In the genomic region with DNA sequence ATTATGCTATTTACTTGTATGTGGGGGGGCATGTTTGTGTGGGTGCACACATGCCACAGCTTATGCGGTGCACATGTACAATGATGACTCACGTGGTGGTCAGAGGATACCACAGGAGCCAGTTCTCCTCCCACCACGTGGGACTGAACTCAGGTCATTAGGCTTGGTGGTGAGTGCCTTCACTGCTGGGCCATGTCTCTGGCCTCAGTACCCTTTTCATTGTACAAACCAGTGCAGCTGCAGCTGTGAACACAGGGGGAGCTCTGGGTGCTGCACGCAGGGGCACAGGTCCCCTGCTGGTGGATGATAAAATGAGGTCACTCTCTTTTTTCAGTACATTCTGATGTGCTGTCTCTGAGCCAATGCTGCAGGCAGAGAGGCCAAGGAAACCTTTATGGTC, we compare ENCODE assay signal across 9 mouse cellular contexts. TPM values are rescaled to one million over a fixed set of nuclear protein-coding genes. Genes with fewer than 3 reads are reported as not detected.
A peak's percentile ranks its signal among the peaks of the same experiment; 100 is the strongest.
DNase-seq lines count a peak whose midpoint lies in the region; ATAC-seq lines count a peak whose summit lies in the region.
"Had no signal": no experiment of that assay in that cellular context is flagged by ENCODE, and none has a peak within 500 bp of the region (broad histone marks: within the 10 kb centered on the region; RNA-seq: fewer than 3 reads in every experiment).

No protein-coding gene starts in this region.

- H3K4me2 ChIP-seq in kidney, embryonic 14.5 days (replicated peaks; ENCODE audit: low read depth, low read length), result no peak overlapping the region
- H3K4me2 ChIP-seq in embryonic facial prominence, embryonic 11.5 days (ENCODE audit: low read depth, low read length), result no peak overlapping the region

- no peak overlapping the region for H3K9ac ChIP-seq in kidney, embryonic 14.5 days (ENCODE audit: low read depth, low read length)
- no peak overlapping the region for H3K9ac ChIP-seq in embryonic facial prominence, embryonic 11.5 days (replicated peaks; ENCODE audit: low read length)

- H3K9me3 ChIP-seq in kidney, embryonic 14.5 days (ENCODE audit: control insufficient read depth, low read length), result no peaks in the 10 kb centered on the region
- no peaks in the 10 kb centered on the region for H3K9me3 ChIP-seq in embryonic facial prominence, embryonic 11.5 days (replicated peaks; ENCODE audit: control insufficient read depth, low read length)

- H3K4me3 ChIP-seq in kidney, embryonic 14.5 days (ENCODE audit: low read length), result no peak overlapping the region
- H3K4me3 ChIP-seq in embryonic facial prominence, embryonic 11.5 days (ENCODE audit: low read depth, low read length), result no peak overlapping the region

- ATAC-seq in kidney, embryonic 14.5 days (ENCODE audit: low FRiP score, low TSS enrichment), result peak; percentile 47; the same call in 1 of the 2 replicates
- 0 out of 2 replicates have a peak, but pooled peaks have one; percentile 19 for ATAC-seq in embryonic facial prominence, embryonic 11.5 days (replicated peaks; ENCODE audit: insufficient number of reproducible peaks, low FRiP score, low TSS enrichment, low read depth)

- no peaks in the 10 kb centered on the region for H3K27me3 ChIP-seq in kidney, embryonic 14.5 days (ENCODE audit: control insufficient read depth, insufficient read depth, low read length)
- no peaks in the 10 kb centered on the region for H3K27me3 ChIP-seq in embryonic facial prominence, embryonic 11.5 days (ENCODE audit: control insufficient read depth, insufficient read depth, low read length)

- no peak for DNase-seq in kidney, adult 11 months
- DNase-seq in ES-CJ7 (ENCODE audit: low read depth, low spot score), result peak; percentile 63
- peak; percentile 47 for DNase-seq in embryonic facial prominence, embryonic 11.5 days (ENCODE audit: low spot score)
- peak; percentile 49 for DNase-seq in retina, embryonic 14.5 days (ENCODE audit: low spot score)
- no peak for DNase-seq in c-Kit-positive CD71-positive TER-119-positive erythroid progenitor cells, embryonic 14.5 days (ENCODE audit: low spot score)
- no peak for DNase-seq in left cerebral cortex, adult 8-10 months (ENCODE audit: low spot score in 2 of 2)
- DNase-seq in right cerebral cortex, postnatal 4 days, result no peak
- DNase-seq: kidney, adult 9 months had no signal

- H3K27ac ChIP-seq in kidney, embryonic 14.5 days (ENCODE audit: low read depth, low read length), result no peak overlapping the region
- H3K27ac ChIP-seq in embryonic facial prominence, embryonic 11.5 days (replicated peaks; ENCODE audit: low read depth, low read length), result no peak overlapping the region

- H3K36me3 ChIP-seq in kidney, embryonic 14.5 days (ENCODE audit: control insufficient read depth, insufficient read depth, low read length), result no peaks in the 10 kb centered on the region
- H3K36me3 ChIP-seq in embryonic facial prominence, embryonic 11.5 days (replicated peaks; ENCODE audit: control insufficient read depth, insufficient read depth, low read depth, low read length), result no peaks in the 10 kb centered on the region

- 49% methylated on average over 4 of the region's 4 CpGs for WGBS in kidney, embryonic 14.5 days
- 45% methylated on average over 4 of the region's 4 CpGs for WGBS in embryonic facial prominence, embryonic 11.5 days

- H3K4me1 ChIP-seq in kidney, embryonic 14.5 days (ENCODE audit: control insufficient read depth, insufficient read depth, low read length), result peaks cover 13% of the 10 kb centered on the region; the same call in 1 of the 2 replicates
- H3K4me1 ChIP-seq in embryonic facial prominence, embryonic 11.5 days (ENCODE audit: control insufficient read depth, insufficient read depth, low read length), result 0 out of 2 replicates have a peak, but pooled peaks cover 2% of the 10 kb centered on the region

RNA-seq across cellular contexts. Expression of a gene that starts 46.1 kb away (rescaled TPM):
- 0.60 and 0.70 TPM in 2 replicates for polyA plus RNA-seq in kidney, embryonic 14.5 days (2014; fragmentation: Nextera tagmentation; extraction: Ambion mirVana)
- 2.4 and 2.8 TPM in 2 replicates for polyA plus RNA-seq in embryonic facial prominence, embryonic 11.5 days (2014; fragmentation: Nextera tagmentation; extraction: Ambion mirVana)
- 1 to 10 TPM; 3.0 to 3.6 (median 3.3) TPM for total RNA-seq in left cerebral cortex, adult 8-10 months (2022)

Comparison
In these comparisons a context has a peak if more than half of its experiments do, and no peak if none do; other contexts are left out.
1. DNase-seq: peak in ES-CJ7 (single experiment), embryonic facial prominence, embryonic 11.5 days (single experiment) and retina, embryonic 14.5 days (single experiment); none in kidney, adult 11 months (single experiment), c-Kit-positive CD71-positive TER-119-positive erythroid progenitor cells, embryonic 14.5 days (single experiment), left cerebral cortex, adult 8-10 months (0 of 2) and right cerebral cortex, postnatal 4 days (single experiment).